Mouse (Mus musculus): ENCODE measurements around the gene Calm5.
"Not testable (repeated sequence)": the region's sequence is repeated elsewhere in the genome, so short reads cannot be mapped to it uniquely, and the experiment has no call there.

Gene Calm5

GRCm38 (mm10) chr13:3853648-3854333 lies at the start of gene Calm5:
Calm5 (plus strand) TSS chr13:3854173.
- not testable (repeated sequence) for DNase-seq (ENCODE audit: inconsistent age in 2 of 2, low spot score in 1 of 2)

GRCm38 (mm10) chr13:3804186-3804585 lies 49.8 kb upstream of the Calm5 start, which contains the start of gene Calml3:
Calml3 (minus strand) TSS chr13:3804316.
- peak in 1 of 2 experiments; percentile 27 for DNase-seq (ENCODE audit: inconsistent age in 2 of 2, low spot score in 1 of 2)

GRCm38 (mm10) chr13:3805132-3805531 lies 48.8 kb upstream of the Calm5 start:
- DNase-seq (ENCODE audit: inconsistent age in 2 of 2, low spot score in 1 of 2) = peak in 1 of 2 experiments; percentile 49

- DNase-seq (ENCODE audit: inconsistent age in 2 of 2, low spot score in 1 of 2) = no peak
Observed at GRCm38 (mm10) chr13:3805638-3806037, 48.3 kb upstream of the Calm5 start.

GRCm38 (mm10) chr13:3807131-3807827 lies 46.7 kb upstream of the Calm5 start:
- DNase-seq (ENCODE audit: inconsistent age in 2 of 2, low spot score in 1 of 2) = peak in 1 of 2 experiments; percentile 35

- peak in 1 of 2 experiments; percentile 32 for DNase-seq (ENCODE audit: inconsistent age in 2 of 2, low spot score in 1 of 2)
Observed at GRCm38 (mm10) chr13:3818012-3818739, 35.8 kb upstream of the Calm5 start.

GRCm38 (mm10) chr13:3818740-3819076 lies 35.3 kb upstream of the Calm5 start:
- no peak for DNase-seq (ENCODE audit: inconsistent age in 2 of 2, low spot score in 1 of 2)

- no peak for DNase-seq (ENCODE audit: inconsistent age in 2 of 2, low spot score in 1 of 2)
Observed at GRCm38 (mm10) chr13:3822105-3822504, 31.9 kb upstream of the Calm5 start.

- DNase-seq (ENCODE audit: inconsistent age in 2 of 2, low spot score in 1 of 2) = no peak
Observed at GRCm38 (mm10) chr13:3825726-3826125, 28.2 kb upstream of the Calm5 start.

GRCm38 (mm10) chr13:3831546-3831945 lies 22.4 kb upstream of the Calm5 start:
- DNase-seq (ENCODE audit: inconsistent age in 2 of 2, low spot score in 1 of 2) = no peak

GRCm38 (mm10) chr13:3831994-3832393 lies 22.0 kb upstream of the Calm5 start:
- no peak for DNase-seq (ENCODE audit: inconsistent age in 2 of 2, low spot score in 1 of 2)

GRCm38 (mm10) chr13:3832450-3832849 lies 21.5 kb upstream of the Calm5 start:
- DNase-seq (ENCODE audit: inconsistent age in 2 of 2, low spot score in 1 of 2) = no peak

- not testable (repeated sequence) for DNase-seq (ENCODE audit: inconsistent age in 2 of 2, low spot score in 1 of 2)
Observed at GRCm38 (mm10) chr13:3833644-3834043, 20.3 kb upstream of the Calm5 start.

- not testable (repeated sequence) for DNase-seq (ENCODE audit: inconsistent age in 2 of 2, low spot score in 1 of 2)
Observed at GRCm38 (mm10) chr13:3837312-3837807, 16.6 kb upstream of the Calm5 start, which contains the start of gene Calm4. Calm4 (plus strand) TSS chr13:3837757.

GRCm38 (mm10) chr13:3840662-3841061 lies 13.3 kb upstream of the Calm5 start:
- DNase-seq (ENCODE audit: inconsistent age in 2 of 2, low spot score in 1 of 2) = not testable (repeated sequence)

GRCm38 (mm10) chr13:3850330-3850729 lies 3.6 kb upstream of the Calm5 start:
- DNase-seq (ENCODE audit: inconsistent age in 2 of 2, low spot score in 1 of 2) = peak in 1 of 2 experiments; percentile 56

GRCm38 (mm10) chr13:3854856-3855255 lies 883 bp downstream of the Calm5 start:
- no peak for DNase-seq (ENCODE audit: inconsistent age in 2 of 2, low spot score in 1 of 2)

GRCm38 (mm10) chr13:3856252-3856651 lies 2.3 kb downstream of the Calm5 start:
- no peak for DNase-seq (ENCODE audit: inconsistent age in 2 of 2, low spot score in 1 of 2)

- no peak for DNase-seq (ENCODE audit: inconsistent age in 2 of 2, low spot score in 1 of 2)
Observed at GRCm38 (mm10) chr13:3861251-3861650, 7.3 kb downstream of the Calm5 start.

- no peak for DNase-seq (ENCODE audit: inconsistent age in 2 of 2, low spot score in 1 of 2)
Observed at GRCm38 (mm10) chr13:3862325-3862724, 8.4 kb downstream of the Calm5 start.

- no peak for DNase-seq (ENCODE audit: inconsistent age in 2 of 2, low spot score in 1 of 2)
Observed at GRCm38 (mm10) chr13:3862922-3863580, 9.1 kb downstream of the Calm5 start.
